Mouse (Mus musculus) stomach, embryonic 14.5 days (tissue): ENCODE data around the gene Ltbp2. TPM values are rescaled to one million over a fixed set of nuclear protein-coding genes. Genes with fewer than 3 reads are reported as not detected.
A peak's percentile ranks its signal among the peaks of the same experiment; 100 is the strongest.

Experiments
- ATAC-seq: fragments of 200-750 bp; cut with Nextera tagmentation; 2 replicates; pipeline ENCODE4 v1.8.0; 2017; ENCODE audit warnings: low read depth, moderate TSS enrichment; ENCODE audit not compliant: insufficient number of reproducible peaks, insufficient read depth, low FRiP score
- H3K27ac ChIP-seq: fragments of 300-500 bp; sonication (generic); 2 replicates; pipeline ENCODE4 v1.5.1; 2014; ENCODE audit warnings: mild to moderate bottlenecking, low read length, moderate library complexity, mixed read lengths
- H3K27me3 ChIP-seq: fragments of 300-500 bp; sonication (generic); 2 replicates; pipeline ENCODE4 v1.6.1; 2014; ENCODE audit warnings: low read length, control low read depth, mixed read lengths; ENCODE audit not compliant: control insufficient read depth, insufficient read depth
- H3K36me3 ChIP-seq: fragments of 300-500 bp; sonication (generic); 2 replicates; pipeline ENCODE4 v1.6.1; 2014; ENCODE audit warnings: mild to moderate bottlenecking, control low read depth, low read length, moderate library complexity, mixed read lengths; ENCODE audit not compliant: control insufficient read depth, insufficient read depth
- H3K4me1 ChIP-seq: fragments of 300-500 bp; sonication (generic); 2 replicates; pipeline ENCODE4 v1.6.1; 2014; ENCODE audit warnings: low read length, control low read depth, mixed read lengths; ENCODE audit not compliant: control insufficient read depth, insufficient read depth
- H3K4me2 ChIP-seq: fragments of 300-500 bp; sonication (generic); replicated peaks from 2 replicates; pipeline ENCODE4 v1.6.1; 2014; ENCODE audit warnings: low read depth, low read length, control low read depth
- H3K4me3 ChIP-seq: fragments of 300-500 bp; sonication (generic); 2 replicates; pipeline ENCODE4 v1.5.1; 2014; ENCODE audit warnings: low read depth, low read length, control low read depth
- H3K9ac ChIP-seq: fragments of 300-500 bp; sonication (generic); replicated peaks from 2 replicates; pipeline ENCODE4 v1.6.1; 2014; ENCODE audit warnings: low read depth, mild to moderate bottlenecking, control low read depth, low read length, moderate library complexity, mixed read lengths
- H3K9me3 ChIP-seq: fragments of 300-500 bp; sonication (generic); 2 replicates; pipeline ENCODE4 v1.6.1; 2016; ENCODE audit warnings: low read depth, low read length, control low read depth; ENCODE audit not compliant: control insufficient read depth
- WGBS: fragments of 180-500 bp; shearing (Covaris S2); extraction: QIAGEN DNeasy Blood & Tissue Kit; methylation state at CpG from one replicate; pipeline ENCODE4 v1.1.7; 2014; 5-methylcytosine and 5-hydroxymethylcytosine counted together
- polyA plus RNA-seq: library from polyadenylated mRNA; unstranded; fragments of >200 nt; fragmentation: Nextera tagmentation; extraction: Ambion mirVana; gene quantifications from 2 replicates; pipeline ENCODE4 v1.2.1, GENCODE M21; 2014

Gene Ltbp2
- polyA plus RNA-seq, 1 experiment from 2014 or later = 0.36 TPM

- Histone ChIP-seq H3K4me3 (0 out of 2 replicates have a peak overlapping the region, but pooled peaks have one; percentile 72), H3K9me3 (no peaks in the 10 kb centered on the region)
Measured at GRCm38 (mm10) chr12:84774376-84774775, 102.0 kb downstream of the Ltbp2 start.

GRCm38 (mm10) chr12:84773476-84773875 lies 102.9 kb downstream of the Ltbp2 start:
- WGBS = under 1% methylated on average over 20 of the region's 20 CpGs

More at GRCm38 (mm10) chr12:84774376-84774775, 102.0 kb downstream of the Ltbp2 start:
- Histone ChIP-seq H3K27ac (no peak overlapping the region), H3K27me3 (no peaks in the 10 kb centered on the region), H3K4me2 (peak overlapping the region; percentile 80), H3K36me3 (no peaks in the 10 kb centered on the region), H3K4me1 (peaks cover 15% of the 10 kb centered on the region; the same call in 1 of the 2 replicates), H3K9ac (no peak overlapping the region)
- WGBS = 75% methylated on average over 6 of the region's 6 CpGs
- ATAC-seq = no peak

GRCm38 (mm10) chr12:84772726-84773441 lies 103.4 kb downstream of the Ltbp2 start, which contains the start of the genes Npc2 and Isca2:
Npc2 (minus strand) TSS chr12:84773152.
Isca2 (plus strand) TSS chr12:84773251.
- H3K9me3 ChIP-seq = no peaks in the 10 kb centered on the region
- peak within 1 kb of the TSS; percentile 80 for H3K4me2 ChIP-seq
- peak within 1 kb of the TSS; percentile 81 for H3K9ac ChIP-seq
- H3K4me1 ChIP-seq = peaks cover 17% of the 10 kb centered on the region; the same call in 1 of the 2 replicates
- peak within 1 kb of the TSS; percentile 72 for H3K4me3 ChIP-seq
- peak; percentile 99 for ATAC-seq
- WGBS = under 1% methylated on average over 50 of the region's 50 CpGs
- no peaks in the 10 kb centered on the region for H3K36me3 ChIP-seq
- H3K27ac ChIP-seq = peak within 1 kb of the TSS; percentile 96
- no peaks in the 10 kb centered on the region for H3K27me3 ChIP-seq

More at GRCm38 (mm10) chr12:84773476-84773875, 102.9 kb downstream of the Ltbp2 start:
- H3K4me2 ChIP-seq = peak overlapping the region; percentile 80
- peaks cover 17% of the 10 kb centered on the region; the same call in 1 of the 2 replicates for H3K4me1 ChIP-seq
- H3K9me3 ChIP-seq = no peaks in the 10 kb centered on the region
- H3K36me3 ChIP-seq = no peaks in the 10 kb centered on the region
- no peak for ATAC-seq
- peak overlapping the region; percentile 72 for H3K4me3 ChIP-seq
- H3K9ac ChIP-seq = peak overlapping the region; percentile 63
- 0 out of 2 replicates have a peak overlapping the region, but pooled peaks have one; percentile 18 for H3K27ac ChIP-seq
- no peaks in the 10 kb centered on the region for H3K27me3 ChIP-seq

- ATAC-seq = no peak
- H3K4me1 ChIP-seq = peaks cover 17% of the 10 kb centered on the region; the same call in 1 of the 2 replicates
Measured at GRCm38 (mm10) chr12:84771981-84772520, 104.3 kb downstream of the Ltbp2 start.

GRCm38 (mm10) chr12:84769624-84770023 lies 106.7 kb downstream of the Ltbp2 start:
- Histone ChIP-seq H3K9me3 (no peaks in the 10 kb centered on the region), H3K4me2 (no peak overlapping the region), H3K4me1 (peaks cover 22% of the 10 kb centered on the region; the same call in 1 of the 2 replicates), H3K27me3 (no peaks in the 10 kb centered on the region), H3K9ac (no peak overlapping the region), H3K27ac (no peak overlapping the region), H3K36me3 (peaks cover 7% of the 10 kb centered on the region; the same call in 1 of the 2 replicates), H3K4me3 (no peak overlapping the region)
- no peak for ATAC-seq
- WGBS = 79% methylated on average over 7 of the region's 7 CpGs

More at GRCm38 (mm10) chr12:84771981-84772520, 104.3 kb downstream of the Ltbp2 start:
- H3K4me3 ChIP-seq = peak overlapping the region; percentile 72
- no peaks in the 10 kb centered on the region for H3K27me3 ChIP-seq
- H3K9ac ChIP-seq = peak overlapping the region; percentile 81
- H3K9me3 ChIP-seq = no peaks in the 10 kb centered on the region
- WGBS = 1% methylated on average over 10 of the region's 10 CpGs
- H3K36me3 ChIP-seq = no peaks in the 10 kb centered on the region
- peak overlapping the region; percentile 96 for H3K27ac ChIP-seq
- H3K4me2 ChIP-seq = peak overlapping the region; percentile 72

- H3K27ac ChIP-seq = no peak overlapping the region
- no peak overlapping the region for H3K4me2 ChIP-seq
- no peaks in the 10 kb centered on the region for H3K27me3 ChIP-seq
- ATAC-seq = no peak
- peaks cover 17% of the 10 kb centered on the region; the same call in 1 of the 2 replicates for H3K4me1 ChIP-seq
- no peaks in the 10 kb centered on the region for H3K9me3 ChIP-seq
- peaks cover 21% of the 10 kb centered on the region for H3K36me3 ChIP-seq
- no peak overlapping the region for H3K9ac ChIP-seq
- 76% methylated on average over 6 of the region's 6 CpGs for WGBS
- no peak overlapping the region for H3K4me3 ChIP-seq
Measured at GRCm38 (mm10) chr12:84767510-84767909, 108.8 kb downstream of the Ltbp2 start.

GRCm38 (mm10) chr12:84766113-84766735 lies 110.1 kb downstream of the Ltbp2 start:
- Histone ChIP-seq H3K9me3 (no peaks in the 10 kb centered on the region), H3K27ac (no peak overlapping the region), H3K27me3 (no peaks in the 10 kb centered on the region), H3K4me3 (no peak overlapping the region), H3K4me1 (peaks cover 11% of the 10 kb centered on the region; the same call in 1 of the 2 replicates), H3K36me3 (peaks cover 21% of the 10 kb centered on the region), H3K4me2 (no peak overlapping the region), H3K9ac (no peak overlapping the region)
- 81% methylated on average over 5 of the region's 5 CpGs for WGBS
- ATAC-seq = no peak

GRCm38 (mm10) chr12:84765506-84765905 lies 110.8 kb downstream of the Ltbp2 start:
- WGBS = 88% methylated on average over 15 of the region's 15 CpGs
- 0 out of 2 replicates have a peak, but pooled peaks cover 8% of the 10 kb centered on the region for H3K4me1 ChIP-seq
- H3K36me3 ChIP-seq = peaks cover 24% of the 10 kb centered on the region
- H3K27ac ChIP-seq = no peak overlapping the region
- no peak for ATAC-seq
- no peak overlapping the region for H3K4me2 ChIP-seq
- no peak overlapping the region for H3K4me3 ChIP-seq
- H3K9ac ChIP-seq = no peak overlapping the region
- no peaks in the 10 kb centered on the region for H3K27me3 ChIP-seq
- no peaks in the 10 kb centered on the region for H3K9me3 ChIP-seq
